Mouse (Mus musculus): ENCODE data around the gene Unc119. TPM values are rescaled to one million over a fixed set of nuclear protein-coding genes. Genes with fewer than 3 reads are reported as not detected.
A peak's percentile ranks its signal among the peaks of the same experiment; 100 is the strongest.

The Unc119 gene
- total and polyA plus RNA-seq, 3 experiments, result 4.6 to 16.8 (median 4.9) TPM

- Histone ChIP-seq H3K27ac (no peak overlapping the region), H3K4me1 (ENCODE audit: control insufficient read depth, insufficient read depth, low read length) (no peaks in the 10 kb centered on the region), H3K79me2 (replicated peaks; ENCODE audit: control insufficient read depth, insufficient read depth, low read length) (no peaks in the 10 kb centered on the region), H3K9ac (ENCODE audit: low read depth, low read length) (no peak overlapping the region), H3K27me3 (ENCODE audit: control insufficient read depth, insufficient read depth, low read length) (no peaks in the 10 kb centered on the region), H3K36me3 (ENCODE audit: control insufficient read depth, insufficient read depth, low read length) (no peaks in the 10 kb centered on the region), H3K4me3 (no peak overlapping the region)
- 89% methylated on average over 8 of the region's 8 CpGs for WGBS
- no peak for TF ChIP-seq EP300 (IDR thresholded peaks at IDR 0.05; ENCODE audit: insufficient read depth, low read depth, low read length)
- TF ChIP-seq POLR2A (IDR thresholded peaks at IDR 0.05; ENCODE audit: insufficient read depth, low read depth, low read length), result no peak
- TF ChIP-seq CTCF (IDR thresholded peaks at IDR 0.05), result no peak
- no peak for DNase-seq
- intact Hi-C loops (cut with DNase I), result no loop called here
Measured at GRCm38 (mm10) chr11:78310861-78311511, 32.3 kb upstream of the Unc119 start.

- TF ChIP-seq CTCF (IDR thresholded peaks at IDR 0.05) (no peak), POLR2A (IDR thresholded peaks at IDR 0.05; ENCODE audit: insufficient read depth, low read depth, low read length) (no peak), EP300 (IDR thresholded peaks at IDR 0.05; ENCODE audit: insufficient read depth, low read depth, low read length) (no peak)
- intact Hi-C loops (cut with DNase I), result no loop called here
- Histone ChIP-seq H3K9ac (ENCODE audit: low read depth, low read length) (no peak overlapping the region), H3K36me3 (ENCODE audit: control insufficient read depth, insufficient read depth, low read length) (no peaks in the 10 kb centered on the region), H3K4me1 (ENCODE audit: control insufficient read depth, insufficient read depth, low read length) (no peaks in the 10 kb centered on the region), H3K4me3 (no peak overlapping the region), H3K27ac (no peak overlapping the region), H3K79me2 (replicated peaks; ENCODE audit: control insufficient read depth, insufficient read depth, low read length) (no peaks in the 10 kb centered on the region), H3K27me3 (ENCODE audit: control insufficient read depth, insufficient read depth, low read length) (no peaks in the 10 kb centered on the region)
- DNase-seq, result no peak
- 93% methylated on average over 2 of the region's 2 CpGs for WGBS
Measured at GRCm38 (mm10) chr11:78313662-78314061, 29.6 kb upstream of the Unc119 start.

GRCm38 (mm10) chr11:78318411-78318810, 24.9 kb upstream of the Unc119 start:
- whole genome bisulfite sequencing, result 94% methylated on average over 2 of the region's 2 CpGs
- H3K9ac ChIP-seq (ENCODE audit: low read depth, low read length), result no peak overlapping the region

GRCm38 (mm10) chr11:78322076-78322831, 21.0 kb upstream of the Unc119 start:
- no peaks in the 10 kb centered on the region for H3K36me3 ChIP-seq (ENCODE audit: control insufficient read depth, insufficient read depth, low read length)
- 0 out of 2 replicates have a peak, but pooled peaks cover 3% of the 10 kb centered on the region for H3K4me1 ChIP-seq (ENCODE audit: control insufficient read depth, insufficient read depth, low read length)
- DNase-seq, result no peak
- no peak overlapping the region for H3K27ac ChIP-seq
- 47% methylated on average over 2 of the region's 2 CpGs for WGBS
- intact Hi-C loops (cut with DNase I), result no loop called here
- TF ChIP-seq CTCF (IDR thresholded peaks at IDR 0.05) (no peak), POLR2A (IDR thresholded peaks at IDR 0.05; ENCODE audit: insufficient read depth, low read depth, low read length) (no peak), EP300 (IDR thresholded peaks at IDR 0.05; ENCODE audit: insufficient read depth, low read depth, low read length) (no peak)
- no peaks in the 10 kb centered on the region for H3K79me2 ChIP-seq (replicated peaks; ENCODE audit: control insufficient read depth, insufficient read depth, low read length)
- H3K27me3 ChIP-seq (ENCODE audit: control insufficient read depth, insufficient read depth, low read length), result no peaks in the 10 kb centered on the region
- no peak overlapping the region for H3K9ac ChIP-seq (ENCODE audit: low read depth, low read length)
- no peak overlapping the region for H3K4me3 ChIP-seq

More at GRCm38 (mm10) chr11:78318411-78318810, 24.9 kb upstream of the Unc119 start:
- Histone ChIP-seq H3K79me2 (replicated peaks; ENCODE audit: control insufficient read depth, insufficient read depth, low read length) (no peaks in the 10 kb centered on the region), H3K27ac (no peak overlapping the region), H3K4me1 (ENCODE audit: control insufficient read depth, insufficient read depth, low read length) (0 out of 2 replicates have a peak, but pooled peaks cover 3% of the 10 kb centered on the region), H3K4me3 (no peak overlapping the region), H3K27me3 (ENCODE audit: control insufficient read depth, insufficient read depth, low read length) (no peaks in the 10 kb centered on the region), H3K36me3 (ENCODE audit: control insufficient read depth, insufficient read depth, low read length) (no peaks in the 10 kb centered on the region)
- intact Hi-C loops (cut with DNase I), result no loop called here
- no peak for DNase-seq
- TF ChIP-seq EP300 (IDR thresholded peaks at IDR 0.05; ENCODE audit: insufficient read depth, low read depth, low read length) (no peak), POLR2A (IDR thresholded peaks at IDR 0.05; ENCODE audit: insufficient read depth, low read depth, low read length) (no peak), CTCF (IDR thresholded peaks at IDR 0.05) (no peak)

- H3K9ac ChIP-seq (ENCODE audit: low read depth, low read length), result no peak within 1 kb of the TSS
- TF ChIP-seq CTCF (IDR thresholded peaks at IDR 0.05), result no peak
- no peak for TF ChIP-seq POLR2A (IDR thresholded peaks at IDR 0.05; ENCODE audit: insufficient read depth, low read depth, low read length)
- TF ChIP-seq EP300 (IDR thresholded peaks at IDR 0.05; ENCODE audit: insufficient read depth, low read depth, low read length), result 0 out of 2 replicates have a peak, but pooled peaks have one; percentile 25
- peak; percentile 55 to 79 for DNase-seq
- H3K27ac ChIP-seq, result no peak within 1 kb of the TSS
- no peaks in the 10 kb centered on the region for H3K79me2 ChIP-seq (replicated peaks; ENCODE audit: control insufficient read depth, insufficient read depth, low read length)
- H3K27me3 ChIP-seq (ENCODE audit: control insufficient read depth, insufficient read depth, low read length), result no peaks in the 10 kb centered on the region
- intact Hi-C loops (cut with DNase I), result no loop called here
- 19% methylated on average over 15 of the region's 15 CpGs for WGBS
- no peak within 1 kb of the TSS for H3K4me3 ChIP-seq
- H3K4me1 ChIP-seq (ENCODE audit: control insufficient read depth, insufficient read depth, low read length), result 0 out of 2 replicates have a peak, but pooled peaks cover 3% of the 10 kb centered on the region
- H3K36me3 ChIP-seq (ENCODE audit: control insufficient read depth, insufficient read depth, low read length), result no peaks in the 10 kb centered on the region
Measured at GRCm38 (mm10) chr11:78322860-78323259, 20.4 kb upstream of the Unc119 start, which contains the start of gene Aldoc. Gene Aldoc (plus strand): TSS chr11:78322968.

Data from heart, adult 2 months (tissue).